Mouse (Mus musculus): ENCODE data around the gene Strn4. TPM values are rescaled to one million over a fixed set of nuclear protein-coding genes. Genes with fewer than 3 reads are reported as not detected.

Gene Strn4
- polyA plus RNA-seq, 1 experiment from 2014 or later, result 205 TPM

DNA sequence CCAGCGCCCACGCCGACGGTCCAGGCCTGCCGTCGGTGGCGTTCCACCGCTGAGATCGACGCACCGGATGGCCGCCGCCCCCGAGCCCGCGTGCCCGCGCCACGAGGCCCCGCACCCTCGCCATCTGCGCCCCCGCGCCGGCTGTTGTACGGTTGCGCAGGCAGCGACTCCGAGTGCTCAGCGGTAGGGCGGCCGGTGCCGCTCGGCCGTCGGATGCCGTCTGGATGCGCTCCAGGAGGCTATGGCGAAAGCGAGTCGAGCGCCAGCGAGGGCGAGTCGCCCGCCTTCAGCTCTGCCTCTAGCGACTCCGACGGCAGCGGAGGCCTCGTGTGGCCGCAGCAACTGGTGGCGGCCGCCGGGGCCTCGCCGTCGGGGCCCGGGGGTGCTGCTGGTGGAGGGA, 70.2 kb downstream of the Strn4 start:
- no peak for ATAC-seq (replicated peaks)
- H3K4me2 ChIP-seq, result no peak overlapping the region

More for the DNA sequence above, 70.2 kb downstream of the Strn4 start:
- Histone ChIP-seq H3K4me1 (0 out of 2 replicates have a peak, but pooled peaks cover under 1% of the 10 kb centered on the region), H3K27ac (no peak overlapping the region), H3K9me3 (no peaks in the 10 kb centered on the region), H3K9ac (no peak overlapping the region), H3K36me3 (replicated peaks) (peaks cover 13% of the 10 kb centered on the region; the same call in 1 of the 2 replicates), H3K27me3 (replicated peaks) (peaks cover 32% of the 10 kb centered on the region), H3K4me3 (no peak overlapping the region)
- WGBS, result 46% methylated on average over 59 of the region's 59 CpGs

Other genes with a start within 250 kb of the Strn4 start
- 36.1 and 38.3 TPM in 2 replicates for gene Arhgap35, start 200.9 kb upstream of the Strn4 start, polyA plus RNA-seq (2015; fragmentation: Nextera tagmentation; extraction: Ambion mirVana)
- gene Ceacam15, start 140.2 kb upstream of the Strn4 start, polyA plus RNA-seq (2015; fragmentation: Nextera tagmentation; extraction: Ambion mirVana), result not detected in 2 replicates
- gene Ceacam9, start 94.0 kb upstream of the Strn4 start, polyA plus RNA-seq (2015; fragmentation: Nextera tagmentation; extraction: Ambion mirVana), result 0.17 and 0.19 TPM in 2 replicates
- gene Ap2s1, start 77.5 kb upstream of the Strn4 start, polyA plus RNA-seq (2015; fragmentation: Nextera tagmentation; extraction: Ambion mirVana), result 452 and 465 TPM in 2 replicates
- 12.4 and 14.3 TPM in 2 replicates for gene Slc1a5, start 34.5 kb upstream of the Strn4 start, polyA plus RNA-seq (2015; fragmentation: Nextera tagmentation; extraction: Ambion mirVana)
- gene Fkrp, start 843 bp downstream of the Strn4 start, polyA plus RNA-seq (2015; fragmentation: Nextera tagmentation; extraction: Ambion mirVana), result 51.9 and 55.1 TPM in 2 replicates
- 6.7 TPM in 2 replicates for gene Prkd2, start 27.0 kb downstream of the Strn4 start, polyA plus RNA-seq (2015; fragmentation: Nextera tagmentation; extraction: Ambion mirVana)
- gene Dact3, start 59.4 kb downstream of the Strn4 start, polyA plus RNA-seq (2015; fragmentation: Nextera tagmentation; extraction: Ambion mirVana), result 4.7 and 4.8 TPM in 2 replicates
- gene Gng8, start 75.9 kb downstream of the Strn4 start, polyA plus RNA-seq (2015; fragmentation: Nextera tagmentation; extraction: Ambion mirVana), result 9.7 and 16.6 TPM in 2 replicates
- gene Ptgir, start 90.6 kb downstream of the Strn4 start, polyA plus RNA-seq (2015; fragmentation: Nextera tagmentation; extraction: Ambion mirVana), result 0.42 and 0.43 TPM in 2 replicates
- 351 and 370 TPM in 2 replicates for gene Calm3, start 108.2 kb downstream of the Strn4 start, polyA plus RNA-seq (2015; fragmentation: Nextera tagmentation; extraction: Ambion mirVana)
- 198 and 205 TPM in 2 replicates for gene Pnmal2, start 128.8 kb downstream of the Strn4 start, polyA plus RNA-seq (2015; fragmentation: Nextera tagmentation; extraction: Ambion mirVana)
- gene Pnmal1, start 143.8 kb downstream of the Strn4 start, polyA plus RNA-seq (2015; fragmentation: Nextera tagmentation; extraction: Ambion mirVana), result 74.5 and 76.1 TPM in 2 replicates
- gene Gm42372, start 167.2 kb downstream of the Strn4 start, polyA plus RNA-seq (2015; fragmentation: Nextera tagmentation; extraction: Ambion mirVana), result 6.8 and 7.1 TPM in 2 replicates
- 6.4 and 6.8 TPM in 2 replicates for gene Ccdc8, start 176.8 kb downstream of the Strn4 start, polyA plus RNA-seq (2015; fragmentation: Nextera tagmentation; extraction: Ambion mirVana)
- 124 and 127 TPM in 2 replicates for gene Ppp5c, start 212.0 kb downstream of the Strn4 start, polyA plus RNA-seq (2015; fragmentation: Nextera tagmentation; extraction: Ambion mirVana)
- gene Hif3a, start 246.5 kb downstream of the Strn4 start, polyA plus RNA-seq (2015; fragmentation: Nextera tagmentation; extraction: Ambion mirVana), result 4.7 and 5.2 TPM in 2 replicates

Data from midbrain, embryonic 15.5 days (tissue).